In genomic region chr3:82656159-82656874, GRCm38 (mm10) we compare ENCODE assay signal across 23 mouse cellular contexts.
A peak's percentile ranks its signal among the peaks of the same experiment; 100 is the strongest.
DNase-seq lines count a peak whose midpoint lies in the region; ATAC-seq and TF ChIP-seq lines count a peak whose summit lies in the region.
"Had no signal": no experiment of that assay in that cellular context is flagged by ENCODE, and none has a peak within 500 bp of the region (broad histone marks: within the 10 kb centered on the region; RNA-seq: fewer than 3 reads in every experiment).

No protein-coding gene starts in this region.

- no peak overlapping the region for H3K4me3 ChIP-seq in hindbrain, embryonic 12.5 days
- H3K4me3 ChIP-seq in hindbrain, postnatal 0 days (ENCODE audit: low read length), result no peak overlapping the region
- H3K4me3 ChIP-seq in hindbrain, embryonic 14.5 days (replicated peaks; ENCODE audit: low read length), result no peak overlapping the region
- H3K4me3 ChIP-seq in heart, embryonic 10.5 days, result no peak overlapping the region
- H3K4me3 ChIP-seq: hindbrain, embryonic 15.5 days; intestine, embryonic 15.5 days; liver, embryonic 12.5 days; neural tube, embryonic 13.5 days had no signal

- H3K9me3 ChIP-seq in hindbrain, embryonic 12.5 days (replicated peaks), result no peaks in the 10 kb centered on the region
- no peaks in the 10 kb centered on the region for H3K9me3 ChIP-seq in hindbrain, postnatal 0 days (ENCODE audit: low read length)
- no peaks in the 10 kb centered on the region for H3K9me3 ChIP-seq in hindbrain, embryonic 14.5 days (ENCODE audit: control insufficient read depth, low read length)
- no peaks in the 10 kb centered on the region for H3K9me3 ChIP-seq in heart, embryonic 10.5 days
- H3K9me3 ChIP-seq: hindbrain, embryonic 15.5 days; intestine, embryonic 15.5 days; liver, embryonic 12.5 days; neural tube, embryonic 13.5 days had no signal

- no peak overlapping the region for H3K4me2 ChIP-seq in hindbrain, embryonic 12.5 days (replicated peaks)
- no peak overlapping the region for H3K4me2 ChIP-seq in hindbrain, postnatal 0 days (ENCODE audit: low read depth, low read length)
- H3K4me2 ChIP-seq in hindbrain, embryonic 14.5 days (replicated peaks), result no peak overlapping the region
- H3K4me2 ChIP-seq: hindbrain, embryonic 15.5 days; intestine, embryonic 15.5 days; liver, embryonic 12.5 days; neural tube, embryonic 13.5 days had no signal

- H3K4me1 ChIP-seq in hindbrain, embryonic 12.5 days, result peaks cover 4% of the 10 kb centered on the region; the same call in 1 of the 2 replicates
- H3K4me1 ChIP-seq in hindbrain, postnatal 0 days (ENCODE audit: insufficient read depth, low read length), result peaks cover 5% of the 10 kb centered on the region; the same call in 1 of the 2 replicates
- no peaks in the 10 kb centered on the region for H3K4me1 ChIP-seq in hindbrain, embryonic 14.5 days (replicated peaks; ENCODE audit: control insufficient read depth, insufficient read depth, low read length)
- no peaks in the 10 kb centered on the region for H3K4me1 ChIP-seq in heart, embryonic 10.5 days
- H3K4me1 ChIP-seq: intestine, embryonic 15.5 days; liver, embryonic 12.5 days; neural tube, embryonic 13.5 days had no signal

- no peak overlapping the region for H3K27ac ChIP-seq in hindbrain, embryonic 12.5 days
- H3K27ac ChIP-seq in hindbrain, postnatal 0 days, result no peak overlapping the region
- H3K27ac ChIP-seq in hindbrain, embryonic 14.5 days, result no peak overlapping the region
- no peak overlapping the region for H3K27ac ChIP-seq in heart, embryonic 10.5 days
- H3K27ac ChIP-seq: hindbrain, embryonic 15.5 days; intestine, embryonic 15.5 days; liver, embryonic 12.5 days; neural tube, embryonic 13.5 days had no signal

- TF ChIP-seq CTCF in hindbrain, postnatal 0 days (IDR thresholded peaks at IDR 0.05; ENCODE audit: low read depth), result no peak

- peak; percentile 51 for ATAC-seq in hindbrain, embryonic 12.5 days (ENCODE audit: low FRiP score)
- ATAC-seq in hindbrain, postnatal 0 days, result no peak
- ATAC-seq in hindbrain, embryonic 14.5 days (ENCODE audit: low FRiP score), result peak; percentile 66; the same call in 1 of the 2 replicates
- ATAC-seq: intestine, embryonic 15.5 days; liver, embryonic 12.5 days; liver, postnatal 0 days had no signal

- no peak overlapping the region for H3K9ac ChIP-seq in hindbrain, embryonic 12.5 days
- no peak overlapping the region for H3K9ac ChIP-seq in hindbrain, postnatal 0 days (replicated peaks; ENCODE audit: low read length)
- no peak overlapping the region for H3K9ac ChIP-seq in hindbrain, embryonic 14.5 days
- H3K9ac ChIP-seq: hindbrain, embryonic 15.5 days; intestine, embryonic 15.5 days; liver, embryonic 12.5 days; liver, postnatal 0 days; neural tube, embryonic 13.5 days had no signal

- H3K36me3 ChIP-seq in hindbrain, embryonic 12.5 days, result no peaks in the 10 kb centered on the region
- no peaks in the 10 kb centered on the region for H3K36me3 ChIP-seq in hindbrain, postnatal 0 days (ENCODE audit: insufficient read depth, low read length)
- H3K36me3 ChIP-seq in hindbrain, embryonic 14.5 days (replicated peaks; ENCODE audit: control insufficient read depth, insufficient read depth), result no peaks in the 10 kb centered on the region
- no peaks in the 10 kb centered on the region for H3K36me3 ChIP-seq in heart, embryonic 10.5 days
- H3K36me3 ChIP-seq: hindbrain, embryonic 15.5 days; intestine, embryonic 15.5 days; liver, embryonic 12.5 days; neural tube, embryonic 13.5 days had no signal

- no peaks in the 10 kb centered on the region for H3K27me3 ChIP-seq in hindbrain, embryonic 12.5 days
- no peaks in the 10 kb centered on the region for H3K27me3 ChIP-seq in hindbrain, postnatal 0 days (ENCODE audit: insufficient read depth, low read length)
- no peaks in the 10 kb centered on the region for H3K27me3 ChIP-seq in hindbrain, embryonic 14.5 days (ENCODE audit: control insufficient read depth, insufficient read depth, low read length)
- H3K27me3 ChIP-seq in heart, embryonic 10.5 days (ENCODE audit: insufficient read depth, poor library complexity, severe bottlenecking), result no peaks in the 10 kb centered on the region
- H3K27me3 ChIP-seq: hindbrain, embryonic 15.5 days; intestine, embryonic 15.5 days; liver, embryonic 12.5 days; neural tube, embryonic 13.5 days had no signal

- DNase-seq in hindbrain, postnatal 0 days (ENCODE audit: low spot score), result no peak
- peak; percentile 38 for DNase-seq in retina, postnatal 1 day
- no peak for DNase-seq in retina, embryonic 14.5 days (ENCODE audit: low spot score)
- no peak for DNase-seq in hindbrain, embryonic 14.5 days (ENCODE audit: low spot score)
- DNase-seq in heart, embryonic 10.5 days (ENCODE audit: low spot score), result no peak
- DNase-seq: adrenal gland, adult 2 months; adrenal gland, postnatal 36 days; B cell, adult 2 months; cerebellum, adult 2 months; cerebellum, postnatal 14 days; heart, postnatal 14 days; kidney, adult 2 months; kidney, postnatal 36 days; left cerebral cortex, postnatal 4 days; liver, postnatal 0 days; lung, postnatal 36 days; right cerebral cortex, postnatal 14 days; thymus, postnatal 4 days had no signal

- 66% methylated on average over 8 of the region's 8 CpGs for WGBS in hindbrain, embryonic 12.5 days
- WGBS in hindbrain, postnatal 0 days, result 63% methylated on average over 8 of the region's 8 CpGs
- 52% methylated on average over 8 of the region's 8 CpGs for WGBS in hindbrain, embryonic 14.5 days
- WGBS in heart, embryonic 10.5 days, result 84% methylated on average over 8 of the region's 8 CpGs
